Mouse (Mus musculus): Measurements from ENCODE around the gene Hif1an. TPM values are rescaled to one million over a fixed set of nuclear protein-coding genes. Genes with fewer than 3 reads are reported as not detected.

The Hif1an gene
- polyA plus RNA-seq, 2 experiments, result 27.3 to 30.1 TPM

GRCm38 (mm10) chr19:44582638-44583309 lies 20.1 kb downstream of the Hif1an start:
- peaks cover 1% of the 10 kb centered on the region; the same call in 1 of the 2 replicates for H3K36me3 ChIP-seq (ENCODE audit: control insufficient read depth, insufficient read depth, low read length)
- no peak overlapping the region for H3K27ac ChIP-seq (replicated peaks; ENCODE audit: low read depth, low read length)
- no peak overlapping the region for H3K4me2 ChIP-seq (replicated peaks; ENCODE audit: low read depth, low read length, severe bottlenecking)
- no peaks in the 10 kb centered on the region for H3K4me1 ChIP-seq (ENCODE audit: control insufficient read depth, insufficient read depth, low read length)
- no peak for TF ChIP-seq POLR2A (IDR thresholded peaks at IDR 0.05; ENCODE audit: borderline replicate concordance, extremely low read depth, insufficient read depth, insufficient read length)
- DNase-seq (ENCODE audit: low spot score) (peak; percentile 86), ATAC-seq (ENCODE audit: low FRiP score, low read depth) (peak; percentile 77)
- H3K27me3 ChIP-seq (ENCODE audit: control insufficient read depth, insufficient read depth, low read length), result no peaks in the 10 kb centered on the region
- H3K9ac ChIP-seq (ENCODE audit: low read depth, low read length, severe bottlenecking), result no peak overlapping the region
- no peaks in the 10 kb centered on the region for H3K9me3 ChIP-seq (ENCODE audit: control insufficient read depth, low read length)
- WGBS, result 34% methylated on average over 9 of the region's 9 CpGs
- H3K4me3 ChIP-seq (replicated peaks; ENCODE audit: low read length), result no peak overlapping the region

DNA sequence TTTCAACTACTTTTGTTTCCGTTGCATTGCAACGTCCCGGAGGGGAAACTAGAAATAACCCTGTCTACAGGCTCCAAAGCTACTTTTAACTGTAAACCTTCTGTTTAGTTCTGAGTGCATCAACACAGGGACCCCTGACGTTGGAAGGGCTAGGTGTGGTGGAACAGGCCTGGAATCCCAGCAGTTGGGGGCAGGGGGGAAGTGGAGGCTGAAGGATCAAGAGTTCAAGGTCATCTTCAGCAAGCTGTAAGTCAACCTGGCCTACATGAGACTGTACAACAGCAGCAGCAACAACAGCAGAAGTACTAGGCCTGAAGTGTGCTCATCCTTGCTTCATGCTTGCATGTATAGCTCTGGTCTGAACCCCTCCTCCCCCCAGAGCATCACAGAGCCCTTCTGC lies 25.4 kb downstream of the Hif1an start:
- Histone ChIP-seq H3K4me3 (replicated peaks; ENCODE audit: low read length) (no peak overlapping the region), H3K27me3 (ENCODE audit: control insufficient read depth, insufficient read depth, low read length) (no peaks in the 10 kb centered on the region), H3K9ac (ENCODE audit: low read depth, low read length, severe bottlenecking) (no peak overlapping the region), H3K9me3 (ENCODE audit: control insufficient read depth, low read length) (no peaks in the 10 kb centered on the region), H3K4me2 (replicated peaks; ENCODE audit: low read depth, low read length, severe bottlenecking) (no peak overlapping the region), H3K36me3 (ENCODE audit: control insufficient read depth, insufficient read depth, low read length) (no peaks in the 10 kb centered on the region), H3K27ac (replicated peaks; ENCODE audit: low read depth, low read length) (no peak overlapping the region), H3K4me1 (ENCODE audit: control insufficient read depth, insufficient read depth, low read length) (no peaks in the 10 kb centered on the region)
- no peak for TF ChIP-seq POLR2A (IDR thresholded peaks at IDR 0.05; ENCODE audit: borderline replicate concordance, extremely low read depth, insufficient read depth, insufficient read length)
- 27% methylated on average over 4 of the region's 4 CpGs for WGBS
- ATAC-seq (ENCODE audit: low FRiP score, low read depth) (no peak), DNase-seq (ENCODE audit: low spot score) (no peak)

- H3K36me3 ChIP-seq (ENCODE audit: control insufficient read depth, insufficient read depth, low read length), result no peaks in the 10 kb centered on the region
- DNase-seq (ENCODE audit: low spot score) (no peak), ATAC-seq (ENCODE audit: low FRiP score, low read depth) (no peak)
- no peak overlapping the region for H3K4me3 ChIP-seq (replicated peaks; ENCODE audit: low read length)
- no peak overlapping the region for H3K4me2 ChIP-seq (replicated peaks; ENCODE audit: low read depth, low read length, severe bottlenecking)
- H3K4me1 ChIP-seq (ENCODE audit: control insufficient read depth, insufficient read depth, low read length), result no peaks in the 10 kb centered on the region
- H3K27ac ChIP-seq (replicated peaks; ENCODE audit: low read depth, low read length), result no peak overlapping the region
- no peaks in the 10 kb centered on the region for H3K9me3 ChIP-seq (ENCODE audit: control insufficient read depth, low read length)
- no peak for TF ChIP-seq POLR2A (IDR thresholded peaks at IDR 0.05; ENCODE audit: borderline replicate concordance, extremely low read depth, insufficient read depth, insufficient read length)
- H3K27me3 ChIP-seq (ENCODE audit: control insufficient read depth, insufficient read depth, low read length), result no peaks in the 10 kb centered on the region
- H3K9ac ChIP-seq (ENCODE audit: low read depth, low read length, severe bottlenecking), result no peak overlapping the region
- WGBS, result 32% methylated on average over 7 of the region's 7 CpGs
Measured at GRCm38 (mm10) chr19:44589591-44590223, 27.1 kb downstream of the Hif1an start.

- H3K27ac ChIP-seq (replicated peaks; ENCODE audit: low read depth, low read length), result no peak overlapping the region
- no peak overlapping the region for H3K9ac ChIP-seq (ENCODE audit: low read depth, low read length, severe bottlenecking)
- H3K9me3 ChIP-seq (ENCODE audit: control insufficient read depth, low read length), result no peaks in the 10 kb centered on the region
- no peak overlapping the region for H3K4me3 ChIP-seq (replicated peaks; ENCODE audit: low read length)
- WGBS, result 85% methylated on average over 18 of the region's 18 CpGs
- no peak for TF ChIP-seq POLR2A (IDR thresholded peaks at IDR 0.05; ENCODE audit: borderline replicate concordance, extremely low read depth, insufficient read depth, insufficient read length)
- no peaks in the 10 kb centered on the region for H3K27me3 ChIP-seq (ENCODE audit: control insufficient read depth, insufficient read depth, low read length)
- H3K36me3 ChIP-seq (ENCODE audit: control insufficient read depth, insufficient read depth, low read length), result no peaks in the 10 kb centered on the region
- H3K4me2 ChIP-seq (replicated peaks; ENCODE audit: low read depth, low read length, severe bottlenecking), result no peak overlapping the region
- ATAC-seq (ENCODE audit: low FRiP score, low read depth) (no peak), DNase-seq (ENCODE audit: low spot score) (no peak)
- no peaks in the 10 kb centered on the region for H3K4me1 ChIP-seq (ENCODE audit: control insufficient read depth, insufficient read depth, low read length)
Measured at GRCm38 (mm10) chr19:44590992-44591391, 28.3 kb downstream of the Hif1an start.

DNA sequence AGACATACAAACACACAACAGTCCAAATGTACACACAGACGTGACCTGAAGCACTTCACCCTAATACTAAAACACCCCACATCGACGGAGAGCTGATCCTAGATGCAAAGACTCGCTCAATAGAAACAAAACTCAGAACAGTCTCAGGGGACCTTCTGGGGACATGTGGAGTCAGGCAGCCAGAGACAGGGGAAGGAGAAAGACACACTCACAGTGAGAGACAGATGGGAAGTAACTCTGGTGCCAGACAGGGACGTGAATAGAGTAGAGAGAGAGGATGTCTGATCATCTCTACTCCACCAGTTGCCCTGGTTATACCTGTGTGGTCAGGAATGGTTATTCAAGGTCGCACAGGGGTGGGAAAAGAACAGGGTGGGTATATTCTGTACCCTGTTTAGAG lies 29.0 kb downstream of the Hif1an start:
- no peak overlapping the region for H3K9ac ChIP-seq (ENCODE audit: low read depth, low read length, severe bottlenecking)

More for the DNA sequence above, 29.0 kb downstream of the Hif1an start:
- no peaks in the 10 kb centered on the region for H3K27me3 ChIP-seq (ENCODE audit: control insufficient read depth, insufficient read depth, low read length)
- no peak overlapping the region for H3K27ac ChIP-seq (replicated peaks; ENCODE audit: low read depth, low read length)
- H3K4me1 ChIP-seq (ENCODE audit: control insufficient read depth, insufficient read depth, low read length), result no peaks in the 10 kb centered on the region
- ATAC-seq (ENCODE audit: low FRiP score, low read depth), result no peak
- no peak for DNase-seq (ENCODE audit: low spot score)
- WGBS, result 70% methylated on average over 6 of the region's 6 CpGs
- H3K4me2 ChIP-seq (replicated peaks; ENCODE audit: low read depth, low read length, severe bottlenecking), result no peak overlapping the region
- H3K36me3 ChIP-seq (ENCODE audit: control insufficient read depth, insufficient read depth, low read length), result no peaks in the 10 kb centered on the region
- H3K9me3 ChIP-seq (ENCODE audit: control insufficient read depth, low read length), result no peaks in the 10 kb centered on the region
- TF ChIP-seq POLR2A (IDR thresholded peaks at IDR 0.05; ENCODE audit: borderline replicate concordance, extremely low read depth, insufficient read depth, insufficient read length), result no peak
- no peak overlapping the region for H3K4me3 ChIP-seq (replicated peaks; ENCODE audit: low read length)
